Comparison of ENCODE assay signal across 23 mouse cellular contexts in the genomic region with DNA sequence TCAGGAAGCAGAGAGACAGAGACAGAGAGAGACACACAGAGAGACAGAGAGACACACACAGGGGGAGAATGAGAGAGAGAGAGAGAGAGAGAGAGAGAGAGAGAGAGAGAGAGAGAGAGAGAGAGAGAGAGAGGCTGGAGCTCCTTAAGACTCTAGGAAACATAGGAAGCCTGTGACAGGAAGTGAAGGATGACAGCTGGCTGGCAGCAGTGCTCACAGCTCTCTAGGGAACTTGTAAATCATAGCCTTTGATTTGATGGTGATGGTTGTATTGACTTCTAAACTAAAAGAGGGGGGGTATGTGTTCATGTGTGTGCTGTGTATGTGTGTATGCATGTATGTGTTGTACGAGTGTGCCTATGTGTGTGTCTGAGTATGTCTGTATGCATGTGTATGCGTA. TPM values are rescaled to one million over a fixed set of nuclear protein-coding genes. Genes with fewer than 3 reads are reported as not detected.
"Had no signal": no experiment of that assay in that cellular context is flagged by ENCODE, and none has a peak within 500 bp of the region (broad histone marks: within the 10 kb centered on the region; RNA-seq: fewer than 3 reads in every experiment).

No protein-coding gene starts in this region.

- ATAC-seq: liver, postnatal 0 days; midbrain, embryonic 13.5 days; midbrain, embryonic 15.5 days had no signal

- H3K4me2 ChIP-seq: liver, embryonic 15.5 days; midbrain, embryonic 11.5 days; midbrain, embryonic 13.5 days; midbrain, embryonic 15.5 days; neural tube, embryonic 12.5 days had no signal

- H3K27ac ChIP-seq: liver, embryonic 15.5 days; macrophage; midbrain, embryonic 13.5 days; midbrain, embryonic 15.5 days; neural tube, embryonic 12.5 days had no signal

- H3K9ac ChIP-seq: liver, embryonic 15.5 days; liver, postnatal 0 days; midbrain, embryonic 13.5 days; midbrain, embryonic 15.5 days; neural tube, embryonic 12.5 days had no signal

- DNase-seq: liver, postnatal 0 days; lung, adult 2 months; lung, postnatal 10 days; right cerebral cortex, postnatal 14 days; thymus, adult 2 months; thymus, postnatal 25 days; thymus, postnatal 4 days had no signal

- H3K36me3 ChIP-seq: liver, embryonic 15.5 days; midbrain, embryonic 13.5 days; midbrain, embryonic 15.5 days; neural tube, embryonic 12.5 days had no signal

- H3K4me1 ChIP-seq: liver, embryonic 15.5 days; midbrain, embryonic 13.5 days; midbrain, embryonic 15.5 days had no signal

- H3K4me3 ChIP-seq: liver, embryonic 15.5 days; midbrain, embryonic 13.5 days; midbrain, embryonic 15.5 days; neural tube, embryonic 12.5 days had no signal

- H3K9me3 ChIP-seq: liver, embryonic 15.5 days; midbrain, embryonic 13.5 days; midbrain, embryonic 15.5 days; neural tube, embryonic 12.5 days had no signal

- H3K27me3 ChIP-seq: liver, embryonic 15.5 days; midbrain, embryonic 15.5 days; neural tube, embryonic 12.5 days had no signal

RNA-seq across cellular contexts. Expression of gene Pla2g2e, which starts 1.8 kb away (rescaled TPM):
- total RNA-seq: megakaryocyte progenitor cell, adult 5-6 weeks; midbrain, postnatal 0 days; monocyte, adult 5-6 weeks; neutrophil, adult 5-6 weeks had no signal
- polyA plus RNA-seq: liver, embryonic 15.5 days; liver, postnatal 0 days; lung, embryonic 16.5 days; midbrain, embryonic 11.5 days; midbrain, embryonic 13.5 days; midbrain, embryonic 15.5 days; midbrain, postnatal 0 days; neural tube, embryonic 12.5 days; neural tube, embryonic 14.5 days; stomach, embryonic 16.5 days; testis, adult 2 months had no signal

RNA-seq across cellular contexts. Expression of gene Gm13030, which starts 2.2 kb away (rescaled TPM):
- total RNA-seq: megakaryocyte progenitor cell, adult 5-6 weeks; midbrain, postnatal 0 days; monocyte, adult 5-6 weeks; neutrophil, adult 5-6 weeks had no signal
- polyA plus RNA-seq: liver, embryonic 15.5 days; liver, postnatal 0 days; lung, adult 2 months; lung, embryonic 16.5 days; macrophage; midbrain, embryonic 11.5 days; midbrain, embryonic 13.5 days; midbrain, embryonic 15.5 days; midbrain, postnatal 0 days; neural tube, embryonic 12.5 days; neural tube, embryonic 14.5 days; spleen, adult 2 months; stomach, embryonic 16.5 days; testis, adult 2 months; thymus, adult 2 months; urinary bladder, adult 2 months had no signal

RNA-seq across cellular contexts. Expression of gene Pla2g5, which starts 12.7 kb away (rescaled TPM):
- total RNA-seq: megakaryocyte progenitor cell, adult 5-6 weeks; monocyte, adult 5-6 weeks; neutrophil, adult 5-6 weeks had no signal
- polyA plus RNA-seq: liver, postnatal 0 days; midbrain, embryonic 11.5 days; neural tube, embryonic 12.5 days had no signal
